Mouse (Mus musculus): ENCODE data around the gene Gtsf2. TPM values are rescaled to one million over a fixed set of nuclear protein-coding genes. Genes with fewer than 3 reads are reported as not detected.

The Gtsf2 gene
- polyA plus RNA-seq (2015; fragmentation: Illumina TruSeq; extraction: RNeasy Lipid Tissue Mini Kit (QIAGEN cat#74804); ENCODE audit: insufficient read depth, low replicate concordance): not detected

GRCm38 (mm10) chr15:103448369-103448768 lies at the start of gene Gtsf2:
TSS of gene Gtsf2 (minus strand) at chr15:103448469.

DNA sequence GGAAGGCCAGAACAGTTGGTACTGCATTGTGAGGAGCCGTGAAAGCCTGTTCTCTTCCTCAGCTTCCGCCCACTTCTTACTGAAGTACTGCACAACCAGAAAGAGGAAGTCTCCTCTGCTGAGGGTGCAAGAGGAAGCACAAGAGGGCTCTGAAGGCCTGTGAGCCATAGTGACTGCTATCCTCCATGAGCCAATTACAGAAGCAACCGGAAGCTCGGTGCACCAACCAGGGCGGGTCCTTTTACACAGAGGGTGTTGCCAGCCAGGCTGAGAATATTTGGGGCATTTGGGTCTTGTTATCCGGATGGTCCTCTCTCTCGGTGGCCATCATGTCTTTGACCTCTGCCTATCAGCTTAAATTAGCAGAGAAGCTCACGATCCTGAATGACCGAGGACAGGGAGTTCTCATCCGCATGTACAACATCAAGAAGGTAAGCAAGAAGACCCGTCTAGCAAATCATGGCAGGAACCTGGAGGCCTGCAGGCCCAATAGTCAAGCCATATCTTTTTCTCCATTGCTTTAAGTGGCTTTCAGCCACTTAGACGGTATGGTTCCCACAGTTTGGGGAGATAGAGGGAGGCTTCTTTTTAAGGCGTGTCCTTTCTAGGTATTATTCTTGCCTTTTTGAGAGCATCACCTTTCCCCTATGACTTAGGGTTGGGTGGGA lies 5.4 kb upstream of the Gtsf2 start, which contains the start of gene Nckap1l:
TSS of gene Nckap1l (plus strand) at position 244 of the 668 bp plus-strand sequence.

GRCm38 (mm10) chr15:103430241-103430640 lies 18.0 kb downstream of the Gtsf2 start, which contains the start of gene Gtsf1:
TSS of gene Gtsf1 (minus strand) at chr15:103430470.

Other genes with a start within 250 kb of the Gtsf2 start
- 73.3 TPM for gene Cbx5, start 208.7 kb downstream of the Gtsf2 start, polyA plus RNA-seq (2015; fragmentation: Illumina TruSeq; extraction: RNeasy Lipid Tissue Mini Kit (QIAGEN cat#74804); ENCODE audit: insufficient read depth, low replicate concordance)
- 835 TPM for gene Hnrnpa1, start 208.0 kb downstream of the Gtsf2 start, polyA plus RNA-seq (2015; fragmentation: Illumina TruSeq; extraction: RNeasy Lipid Tissue Mini Kit (QIAGEN cat#74804); ENCODE audit: insufficient read depth, low replicate concordance)
- gene Nfe2, start 190.1 kb downstream of the Gtsf2 start, polyA plus RNA-seq (2015; fragmentation: Illumina TruSeq; extraction: RNeasy Lipid Tissue Mini Kit (QIAGEN cat#74804); ENCODE audit: insufficient read depth, low replicate concordance): 28.4 TPM
- 147 TPM for gene Copz1, start 175.8 kb downstream of the Gtsf2 start, polyA plus RNA-seq (2015; fragmentation: Illumina TruSeq; extraction: RNeasy Lipid Tissue Mini Kit (QIAGEN cat#74804); ENCODE audit: insufficient read depth, low replicate concordance)
- not detected for gene Gpr84, start 137.9 kb downstream of the Gtsf2 start, polyA plus RNA-seq (2015; fragmentation: Illumina TruSeq; extraction: RNeasy Lipid Tissue Mini Kit (QIAGEN cat#74804); ENCODE audit: insufficient read depth, low replicate concordance)
- 6.2 TPM for gene Zfp385a, start 108.4 kb downstream of the Gtsf2 start, polyA plus RNA-seq (2015; fragmentation: Illumina TruSeq; extraction: RNeasy Lipid Tissue Mini Kit (QIAGEN cat#74804); ENCODE audit: insufficient read depth, low replicate concordance)
- gene Itga5, start 81.7 kb downstream of the Gtsf2 start, polyA plus RNA-seq (2015; fragmentation: Illumina TruSeq; extraction: RNeasy Lipid Tissue Mini Kit (QIAGEN cat#74804); ENCODE audit: insufficient read depth, low replicate concordance): 4.0 TPM
- not detected for gene Gtsf1, start 18.0 kb downstream of the Gtsf2 start, polyA plus RNA-seq (2015; fragmentation: Illumina TruSeq; extraction: RNeasy Lipid Tissue Mini Kit (QIAGEN cat#74804); ENCODE audit: insufficient read depth, low replicate concordance)
- 237 TPM for gene Nckap1l, start 5.3 kb upstream of the Gtsf2 start, polyA plus RNA-seq (2015; fragmentation: Illumina TruSeq; extraction: RNeasy Lipid Tissue Mini Kit (QIAGEN cat#74804); ENCODE audit: insufficient read depth, low replicate concordance)
- gene Pde1b, start 54.6 kb upstream of the Gtsf2 start, polyA plus RNA-seq (2015; fragmentation: Illumina TruSeq; extraction: RNeasy Lipid Tissue Mini Kit (QIAGEN cat#74804); ENCODE audit: insufficient read depth, low replicate concordance): 39.4 TPM
- gene Ppp1r1a, start 89.5 kb upstream of the Gtsf2 start, polyA plus RNA-seq (2015; fragmentation: Illumina TruSeq; extraction: RNeasy Lipid Tissue Mini Kit (QIAGEN cat#74804); ENCODE audit: insufficient read depth, low replicate concordance): 0.43 TPM
- not detected for gene Glycam1, start 116.6 kb upstream of the Gtsf2 start, polyA plus RNA-seq (2015; fragmentation: Illumina TruSeq; extraction: RNeasy Lipid Tissue Mini Kit (QIAGEN cat#74804); ENCODE audit: insufficient read depth, low replicate concordance)